Mouse (Mus musculus) midbrain, embryonic 16.5 days (tissue): Measurements from ENCODE around the gene Tiam1. TPM values are rescaled to one million over a fixed set of nuclear protein-coding genes. Genes with fewer than 3 reads are reported as not detected.

ENCODE experiments used
- ATAC-seq: fragments of 200-750 bp; cut with Nextera tagmentation; 2 replicates; pipeline ENCODE4 v1.8.0; 2017; ENCODE audit warnings: moderate TSS enrichment
- H3K27ac ChIP-seq: fragments of 300-500 bp; sonication (generic); 2 replicates; pipeline ENCODE4 v1.5.1; 2014; ENCODE audit warnings: mild to moderate bottlenecking, low read length, mixed read lengths
- H3K27me3 ChIP-seq: fragments of 300-500 bp; sonication (generic); 2 replicates; pipeline ENCODE4 v1.6.1; 2014; ENCODE audit warnings: low read depth, low read length, mixed read lengths; ENCODE audit not compliant: control insufficient read depth, insufficient read depth
- H3K36me3 ChIP-seq: fragments of 300-500 bp; sonication (generic); 2 replicates; pipeline ENCODE4 v1.6.1; 2014; ENCODE audit warnings: mild to moderate bottlenecking, low read length, moderate library complexity, mixed read lengths; ENCODE audit not compliant: control insufficient read depth, insufficient read depth
- H3K4me1 ChIP-seq: fragments of 300-500 bp; sonication (generic); 2 replicates; pipeline ENCODE4 v1.6.1; 2014; ENCODE audit warnings: mild to moderate bottlenecking, low read length, mixed read lengths; ENCODE audit not compliant: control insufficient read depth, insufficient read depth
- H3K4me2 ChIP-seq: fragments of 300-500 bp; sonication (generic); 2 replicates; pipeline ENCODE4 v1.6.1; 2014; ENCODE audit warnings: mild to moderate bottlenecking, low read length, mixed read lengths
- H3K4me3 ChIP-seq: fragments of 300-500 bp; sonication (generic); 2 replicates; pipeline ENCODE4 v1.5.1; 2014; ENCODE audit warnings: low read depth, mild to moderate bottlenecking, low read length, moderate library complexity, mixed read lengths
- H3K9ac ChIP-seq: fragments of 300-500 bp; sonication (generic); 2 replicates; pipeline ENCODE4 v1.6.1; 2014; ENCODE audit warnings: low read depth, low read length, mixed read lengths
- H3K9me3 ChIP-seq: fragments of 300-500 bp; sonication (generic); replicated peaks from 2 replicates; pipeline ENCODE4 v1.6.1; 2014; ENCODE audit warnings: mild to moderate bottlenecking, low read length, mixed read lengths; ENCODE audit not compliant: control insufficient read depth, poor library complexity, severe bottlenecking
- WGBS: fragments of 180-500 bp; shearing (Covaris S2); extraction: QIAGEN DNeasy Blood & Tissue Kit; methylation state at CpG from one replicate; pipeline ENCODE4 v1.1.7; 2014; 5-methylcytosine and 5-hydroxymethylcytosine counted together
- polyA plus RNA-seq: library from polyadenylated mRNA; unstranded; fragments of >200 nt; fragmentation: Nextera tagmentation; extraction: Ambion mirVana; gene quantifications from 2 replicates; pipeline ENCODE4 v1.2.1, GENCODE M21; 2015

Tiam1 gene
- polyA plus RNA-seq, 1 experiment from 2014 or later, result 23.5 TPM

- H3K4me2 ChIP-seq, result no peak overlapping the region
- H3K36me3 ChIP-seq, result no peaks in the 10 kb centered on the region
- H3K27ac ChIP-seq, result no peak overlapping the region
- 83% methylated on average over 4 of the region's 4 CpGs for WGBS
- H3K4me1 ChIP-seq, result peaks cover 2% of the 10 kb centered on the region; the same call in 1 of the 2 replicates
- H3K4me3 ChIP-seq, result no peak overlapping the region
- no peaks in the 10 kb centered on the region for H3K9me3 ChIP-seq
- no peak overlapping the region for H3K9ac ChIP-seq
- no peak for ATAC-seq
- no peaks in the 10 kb centered on the region for H3K27me3 ChIP-seq
Observed at GRCm38 (mm10) chr16:90016046-90016445, 127.5 kb downstream of the Tiam1 start.

DNA sequence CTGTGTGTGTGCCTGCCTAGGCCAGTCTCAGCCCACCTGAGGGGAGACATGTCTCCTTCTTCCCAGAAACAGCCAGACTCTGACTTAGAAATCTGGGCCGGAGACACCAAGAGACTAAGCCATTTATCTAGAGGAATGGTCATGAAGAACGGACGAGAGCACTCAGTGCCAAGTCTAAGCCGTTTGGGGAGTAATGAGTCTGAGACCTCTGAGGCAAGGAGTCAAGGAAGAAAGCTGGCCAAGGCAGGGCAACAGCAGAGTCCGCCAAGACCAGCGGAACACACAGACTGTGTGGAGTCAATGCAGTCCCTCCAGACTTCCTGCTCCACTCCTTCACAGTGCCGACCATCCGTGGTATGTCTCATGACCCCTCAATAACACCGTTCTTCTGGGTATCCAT is 129.0 kb downstream of the Tiam1 start:
- H3K4me2 ChIP-seq, result no peak overlapping the region
- no peak overlapping the region for H3K4me3 ChIP-seq
- H3K9me3 ChIP-seq, result no peaks in the 10 kb centered on the region
- H3K36me3 ChIP-seq, result no peaks in the 10 kb centered on the region
- H3K27ac ChIP-seq, result no peak overlapping the region
- no peaks in the 10 kb centered on the region for H3K27me3 ChIP-seq
- WGBS, result 91% methylated on average over 9 of the region's 9 CpGs
- no peak overlapping the region for H3K9ac ChIP-seq
- ATAC-seq, result no peak
- peaks cover 2% of the 10 kb centered on the region; the same call in 1 of the 2 replicates for H3K4me1 ChIP-seq

DNA sequence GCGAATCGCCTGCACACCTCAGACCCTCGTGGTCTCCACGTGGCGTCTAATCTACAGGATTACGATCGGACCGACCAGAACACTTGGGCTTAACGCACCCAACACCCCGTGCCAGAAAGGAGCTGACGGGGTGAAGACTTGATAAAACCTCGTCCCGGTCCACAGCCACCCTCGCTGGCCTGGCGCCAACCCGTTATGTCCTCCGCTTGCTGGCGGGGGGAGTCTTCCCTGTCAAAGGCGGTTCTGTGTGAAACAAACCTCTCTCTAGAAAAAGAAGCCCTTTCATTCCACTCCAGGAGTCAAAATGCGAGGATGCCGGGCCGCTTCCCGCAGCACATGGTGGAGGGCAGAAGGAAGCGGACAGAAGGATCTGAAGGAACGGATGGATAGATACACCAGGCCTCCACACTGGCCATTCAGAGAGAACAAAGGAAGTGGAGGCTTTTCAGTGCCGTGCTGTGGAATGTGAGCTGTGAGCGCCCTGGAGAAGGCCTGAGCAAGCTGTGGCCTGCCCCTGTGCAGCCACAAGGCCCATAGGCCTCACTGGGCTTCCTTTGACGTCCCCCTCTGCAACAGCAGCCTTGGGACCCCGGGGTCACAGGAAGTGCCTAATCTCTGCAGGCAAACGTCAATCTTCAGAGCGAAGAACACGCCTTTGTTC is 131.9 kb downstream of the Tiam1 start:
- H3K4me2 ChIP-seq, result no peak overlapping the region
- no peak overlapping the region for H3K9ac ChIP-seq
- peak; percentile 55 for ATAC-seq
- no peak overlapping the region for H3K4me3 ChIP-seq
- peaks cover 2% of the 10 kb centered on the region; the same call in 1 of the 2 replicates for H3K4me1 ChIP-seq
- no peaks in the 10 kb centered on the region for H3K36me3 ChIP-seq
- 62% methylated on average over 32 of the region's 32 CpGs for WGBS
- H3K27ac ChIP-seq, result no peak overlapping the region
- no peaks in the 10 kb centered on the region for H3K9me3 ChIP-seq
- H3K27me3 ChIP-seq, result no peaks in the 10 kb centered on the region

GRCm38 (mm10) chr16:90008504-90008903 is 135.1 kb downstream of the Tiam1 start:
- no peak overlapping the region for H3K4me2 ChIP-seq
- peaks cover 2% of the 10 kb centered on the region; the same call in 1 of the 2 replicates for H3K4me1 ChIP-seq
- 81% methylated on average over 6 of the region's 6 CpGs for WGBS
- no peak overlapping the region for H3K27ac ChIP-seq
- H3K27me3 ChIP-seq, result no peaks in the 10 kb centered on the region
- no peak overlapping the region for H3K4me3 ChIP-seq
- no peaks in the 10 kb centered on the region for H3K36me3 ChIP-seq
- H3K9ac ChIP-seq, result no peak overlapping the region
- no peak for ATAC-seq
- no peaks in the 10 kb centered on the region for H3K9me3 ChIP-seq

DNA sequence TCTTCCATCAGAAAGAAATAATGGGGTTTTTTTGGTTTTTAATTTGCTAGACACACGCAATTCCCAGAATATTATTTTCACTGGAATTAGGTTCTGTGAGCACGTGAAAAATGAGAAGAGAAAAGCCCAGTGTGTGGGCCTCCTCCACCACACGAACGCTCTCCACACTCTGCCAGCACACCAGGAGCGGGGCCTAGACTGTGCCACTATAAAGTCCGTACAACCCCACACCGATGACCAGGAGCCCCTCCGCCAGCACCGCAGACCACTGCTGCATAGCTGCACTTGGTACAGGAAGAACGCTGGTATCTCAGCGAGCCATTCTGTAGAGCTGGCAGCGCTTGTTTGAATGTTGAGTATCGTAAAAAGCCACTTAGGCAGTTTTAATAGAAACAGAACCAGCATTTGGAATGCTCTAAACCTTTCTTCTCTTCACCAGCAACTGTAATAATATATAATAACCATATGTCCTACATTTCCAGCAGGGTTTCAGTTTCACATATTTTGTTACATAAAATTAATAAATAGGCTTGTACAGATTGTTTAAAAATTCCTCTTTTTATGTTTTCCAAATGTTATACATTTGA is 136.1 kb downstream of the Tiam1 start:
- Histone ChIP-seq H3K4me2 (no peak overlapping the region), H3K9ac (no peak overlapping the region), H3K27me3 (no peaks in the 10 kb centered on the region), H3K9me3 (no peaks in the 10 kb centered on the region), H3K36me3 (no peaks in the 10 kb centered on the region), H3K27ac (no peak overlapping the region), H3K4me1 (peaks cover 2% of the 10 kb centered on the region; the same call in 1 of the 2 replicates), H3K4me3 (no peak overlapping the region)
- no peak for ATAC-seq
- WGBS, result 86% methylated on average over 13 of the region's 13 CpGs

DNA sequence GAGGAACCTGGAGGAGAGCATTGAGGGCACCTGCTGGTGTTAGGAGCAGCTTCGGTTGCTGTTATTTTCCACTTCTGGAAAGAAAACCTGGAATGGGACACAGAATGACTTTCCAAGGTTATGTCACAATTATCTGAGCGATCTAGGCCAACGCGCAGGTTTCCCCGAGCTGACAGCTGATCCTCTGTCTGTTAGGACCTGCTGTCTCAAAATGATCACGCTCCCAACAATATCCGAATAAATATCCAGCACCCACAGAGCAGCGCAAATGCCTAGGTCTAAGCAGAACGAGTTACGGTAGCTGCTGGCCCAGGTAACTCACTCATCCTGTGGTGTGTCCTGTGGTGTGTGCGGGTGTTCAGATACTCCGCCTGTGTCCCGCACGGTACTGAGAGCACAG is 140.0 kb downstream of the Tiam1 start:
- no peak overlapping the region for H3K4me2 ChIP-seq
- no peak; the same call in 1 of the 2 replicates for ATAC-seq
- H3K4me1 ChIP-seq, result no peaks in the 10 kb centered on the region
- H3K27me3 ChIP-seq, result no peaks in the 10 kb centered on the region
- no peak overlapping the region for H3K27ac ChIP-seq
- H3K9ac ChIP-seq, result no peak overlapping the region
- H3K4me3 ChIP-seq, result no peak overlapping the region
- H3K9me3 ChIP-seq, result no peaks in the 10 kb centered on the region
- WGBS, result 96% methylated on average over 14 of the region's 14 CpGs
- H3K36me3 ChIP-seq, result no peaks in the 10 kb centered on the region

- H3K36me3 ChIP-seq, result peaks cover 4% of the 10 kb centered on the region; the same call in 1 of the 2 replicates
- ATAC-seq, result no peak
- H3K4me3 ChIP-seq, result no peak overlapping the region
- WGBS, result 82% methylated on average over 7 of the region's 7 CpGs
- no peak overlapping the region for H3K27ac ChIP-seq
- H3K4me2 ChIP-seq, result no peak overlapping the region
- no peak overlapping the region for H3K9ac ChIP-seq
- H3K4me1 ChIP-seq, result peaks cover 4% of the 10 kb centered on the region; the same call in 1 of the 2 replicates
- H3K27me3 ChIP-seq, result no peaks in the 10 kb centered on the region
- no peaks in the 10 kb centered on the region; the same call in 1 of the 2 replicates for H3K9me3 ChIP-seq
Observed at GRCm38 (mm10) chr16:89995155-89995554, 148.4 kb downstream of the Tiam1 start.

DNA sequence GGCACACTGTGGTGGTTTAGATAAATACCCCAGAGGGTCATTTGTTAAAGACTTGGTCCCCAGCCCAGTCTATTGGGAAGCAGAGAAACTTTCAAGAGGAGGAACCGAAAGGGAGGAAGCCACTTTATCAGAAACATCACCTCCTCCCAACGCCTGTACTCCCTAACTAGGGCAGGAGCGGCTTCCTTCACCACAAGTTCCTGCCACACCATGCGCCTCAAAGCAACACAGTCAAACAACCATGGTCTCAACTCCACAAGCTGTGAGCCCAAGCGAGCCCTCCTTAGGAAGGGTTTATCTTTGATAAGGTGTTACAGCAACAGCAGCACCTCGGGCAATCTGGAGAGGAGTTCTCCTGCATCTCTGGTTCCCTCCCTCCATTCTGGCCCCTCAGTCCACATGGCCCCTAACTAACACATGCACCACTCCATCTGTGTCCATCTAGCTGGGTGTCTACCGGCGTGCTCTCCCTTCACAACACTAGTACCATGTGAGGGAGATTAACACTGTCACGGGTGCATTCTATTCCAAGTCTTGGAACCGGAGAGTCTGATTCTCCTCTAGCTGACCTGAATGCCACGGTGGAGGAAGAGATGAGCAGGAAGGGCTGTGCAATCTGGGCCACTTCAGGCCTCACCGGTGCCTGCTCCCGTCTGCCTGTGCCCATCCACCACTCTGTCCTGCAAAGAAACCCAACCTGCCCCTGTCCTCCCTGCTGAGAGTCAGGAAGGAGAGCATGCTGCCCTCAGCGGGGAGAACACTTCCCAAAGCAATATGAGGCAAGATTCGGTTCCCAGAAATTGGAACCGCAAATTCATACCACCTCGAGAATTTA is 149.4 kb downstream of the Tiam1 start:
- Histone ChIP-seq H3K9ac (no peak overlapping the region), H3K4me2 (no peak overlapping the region), H3K27me3 (no peaks in the 10 kb centered on the region), H3K9me3 (no peaks in the 10 kb centered on the region; the same call in 1 of the 2 replicates), H3K27ac (no peak overlapping the region), H3K4me1 (peaks cover 4% of the 10 kb centered on the region; the same call in 1 of the 2 replicates), H3K4me3 (no peak overlapping the region), H3K36me3 (peaks cover 4% of the 10 kb centered on the region; the same call in 1 of the 2 replicates)
- ATAC-seq, result no peak
- WGBS, result 87% methylated on average over 17 of the region's 17 CpGs
